Mouse (Mus musculus) embryo, embryonic 9.5 days (tissue): Measurements from ENCODE around the gene Pax4.

Experiments
- DNase-seq: peaks from one replicate; pipeline ENCODE4 v3.0.0-alpha.2; 2017; ENCODE audit errors: extremely low spot score

The Pax4 gene

DNA sequence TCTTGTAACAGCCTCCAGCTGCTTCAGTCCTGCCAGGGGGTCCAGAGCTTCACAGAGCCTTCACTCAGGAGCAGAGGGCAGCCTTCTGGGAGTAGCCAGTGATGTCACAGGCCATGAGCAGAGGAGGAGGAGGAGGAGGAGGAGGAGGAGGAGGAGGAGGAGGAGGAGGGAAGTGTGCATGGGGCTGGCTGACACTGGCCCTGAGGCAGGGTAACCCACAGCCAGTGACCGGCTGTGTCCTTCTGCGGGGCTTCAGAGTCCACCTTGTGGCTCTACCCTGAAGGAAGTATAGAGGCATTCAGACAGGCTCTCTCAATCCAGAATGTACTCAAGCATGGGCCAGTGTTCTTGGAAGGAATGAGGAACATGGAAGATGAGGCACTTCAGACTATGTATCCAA lies at the start of gene Pax4:
Pax4 (minus strand) TSS at position 101 of the 400 bp plus-strand sequence.
- DNase-seq: no peak

DNA sequence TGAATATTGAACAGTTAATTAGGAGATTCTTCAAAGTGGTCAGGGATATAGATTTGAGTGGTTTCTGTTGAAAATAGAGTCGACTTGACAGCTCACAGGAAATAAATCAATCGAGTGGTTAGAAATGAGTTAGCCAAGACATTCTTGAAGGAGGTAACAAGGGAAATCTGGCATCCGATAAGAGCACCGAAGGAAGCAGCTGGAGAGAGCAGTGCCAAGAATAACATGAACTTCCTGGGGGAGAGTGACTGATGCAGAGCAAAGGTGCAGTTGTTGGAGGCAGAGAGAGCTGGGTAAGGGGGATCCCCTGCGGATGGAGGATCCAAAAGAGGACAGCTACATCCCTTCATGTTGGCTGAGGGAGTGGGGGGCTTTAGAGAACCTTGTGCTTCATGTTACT lies 48.7 kb upstream of the Pax4 start:
- DNase-seq: no peak

- DNase-seq: no peak
Observed at GRCm38 (mm10) chr6:28491198-28491597, 42.0 kb upstream of the Pax4 start.

DNA sequence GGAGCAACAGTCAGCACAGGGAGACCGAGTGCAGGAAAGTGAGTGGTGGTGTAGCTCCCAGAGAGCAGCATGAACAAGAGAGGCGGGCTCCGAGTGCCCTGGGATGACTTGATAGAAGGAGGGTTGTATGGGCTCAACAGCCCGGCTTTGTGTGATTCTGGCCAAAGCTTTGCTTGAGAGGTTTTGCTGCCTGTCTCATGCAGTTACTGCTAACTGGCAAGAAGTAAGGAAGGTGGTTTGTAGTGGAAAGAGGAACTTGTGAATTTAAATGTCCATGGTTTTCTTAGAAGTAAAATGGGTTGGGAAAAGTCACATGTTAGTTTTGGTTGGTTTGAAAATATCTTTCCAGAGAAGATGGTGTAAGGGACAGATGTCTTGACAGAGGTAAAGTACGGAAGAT lies 41.5 kb upstream of the Pax4 start:
- no peak for DNase-seq

- DNase-seq: no peak
Observed at GRCm38 (mm10) chr6:28488204-28488851, 39.2 kb upstream of the Pax4 start.

GRCm38 (mm10) chr6:28486905-28487304 lies 37.8 kb upstream of the Pax4 start:
- no peak for DNase-seq

GRCm38 (mm10) chr6:28486471-28486870 lies 37.3 kb upstream of the Pax4 start:
- no peak for DNase-seq

DNA sequence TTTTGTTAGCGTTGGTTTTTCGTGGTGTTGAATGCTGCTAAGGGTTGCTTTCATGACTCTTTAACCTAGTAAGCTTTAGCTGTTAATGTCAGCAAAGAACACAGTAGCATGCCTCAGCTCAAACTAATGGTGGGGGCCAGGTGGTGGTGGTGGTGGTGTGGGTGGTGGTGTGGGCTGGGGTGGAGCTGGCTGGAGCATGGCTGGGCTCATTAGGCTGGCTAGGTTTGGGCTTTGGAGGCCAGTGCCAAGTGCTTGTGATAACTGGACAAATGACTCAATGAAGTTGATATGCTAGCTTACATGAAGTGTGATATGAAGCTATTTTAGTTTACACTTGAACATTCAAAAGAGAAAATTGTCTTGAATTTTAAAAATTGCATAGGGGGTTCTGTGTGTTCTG lies 36.9 kb upstream of the Pax4 start:
- no peak for DNase-seq

DNA sequence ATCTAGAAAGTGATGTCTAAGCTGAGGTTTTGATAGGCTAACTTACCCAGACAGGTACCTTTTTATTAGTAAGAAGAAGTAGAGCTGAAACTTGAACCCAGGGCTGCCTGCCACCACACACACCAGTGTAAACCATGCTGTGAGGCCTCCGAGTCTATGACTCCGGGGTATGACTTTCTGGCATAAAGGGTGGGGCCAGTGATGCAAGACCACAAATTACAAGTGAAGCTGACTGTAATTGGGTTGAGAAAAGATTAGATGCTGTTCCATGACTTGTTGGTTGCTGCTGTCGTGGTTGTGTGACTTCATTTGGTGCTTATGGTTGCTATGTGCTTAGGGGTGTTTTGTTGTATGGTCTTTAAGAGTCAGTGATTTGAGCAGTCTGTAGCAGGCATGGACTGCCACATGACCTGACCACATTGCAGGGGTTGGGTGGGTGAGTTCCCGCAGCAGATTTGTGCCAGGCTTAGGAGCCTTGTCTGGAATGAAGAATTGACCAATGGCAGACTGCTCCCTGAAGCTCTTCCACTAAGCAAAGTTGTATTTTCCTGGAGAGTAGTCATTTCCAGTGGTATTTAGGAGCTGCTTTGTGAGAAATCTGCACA lies 33.7 kb upstream of the Pax4 start:
- DNase-seq: no peak

GRCm38 (mm10) chr6:28480752-28481492 lies 31.8 kb upstream of the Pax4 start:
- DNase-seq: no peak

DNA sequence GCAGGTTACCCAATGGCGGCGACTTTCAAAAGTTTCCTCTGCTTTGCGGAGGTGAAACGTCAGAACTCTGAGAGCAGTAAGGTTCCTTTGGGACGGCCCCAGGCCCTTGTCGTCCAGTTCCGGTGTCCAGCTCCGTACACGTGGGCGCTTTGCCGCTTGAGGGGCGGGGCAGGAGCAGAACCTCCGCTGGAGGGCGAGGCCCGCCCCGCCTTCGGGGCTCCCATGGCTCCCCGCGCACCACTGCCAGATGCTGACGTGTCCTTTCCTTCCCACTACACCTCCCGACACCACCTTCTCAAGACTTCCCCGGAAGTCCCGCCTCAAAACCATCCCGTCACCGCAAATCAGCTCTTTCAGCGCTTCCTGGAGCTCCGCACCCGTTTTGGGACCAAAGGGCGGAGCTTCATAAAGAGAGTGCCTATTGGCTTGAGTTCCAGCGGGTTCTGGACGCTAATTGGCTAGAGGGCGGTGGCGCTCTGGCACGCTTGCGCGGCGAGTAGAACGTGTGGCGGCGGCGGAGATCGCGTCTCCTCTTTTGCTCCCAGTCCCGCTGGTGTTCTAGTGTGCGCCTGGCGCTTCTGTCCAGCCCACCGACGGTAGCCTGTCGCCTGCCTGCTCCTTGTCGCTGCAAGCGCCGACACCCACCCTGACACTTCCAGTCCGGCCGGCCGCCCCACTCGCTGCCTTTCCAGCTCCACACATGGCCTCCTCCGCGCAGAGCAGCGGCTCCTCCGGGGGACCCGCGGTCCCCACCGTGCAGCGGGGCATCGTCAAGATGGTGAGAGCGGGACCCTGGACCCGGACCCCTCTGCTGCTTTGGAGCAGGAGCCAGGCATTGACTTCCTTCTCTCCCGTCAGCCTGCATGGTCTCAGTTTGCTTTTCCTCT lies 31.0 kb upstream of the Pax4 start:
- DNase-seq: peak; percentile 96

GRCm38 (mm10) chr6:28474839-28475238 lies 25.7 kb upstream of the Pax4 start, which contains the start of gene Snd1:
TSS of gene Snd1 (plus strand) at chr6:28475139.
- no peak for DNase-seq

DNA sequence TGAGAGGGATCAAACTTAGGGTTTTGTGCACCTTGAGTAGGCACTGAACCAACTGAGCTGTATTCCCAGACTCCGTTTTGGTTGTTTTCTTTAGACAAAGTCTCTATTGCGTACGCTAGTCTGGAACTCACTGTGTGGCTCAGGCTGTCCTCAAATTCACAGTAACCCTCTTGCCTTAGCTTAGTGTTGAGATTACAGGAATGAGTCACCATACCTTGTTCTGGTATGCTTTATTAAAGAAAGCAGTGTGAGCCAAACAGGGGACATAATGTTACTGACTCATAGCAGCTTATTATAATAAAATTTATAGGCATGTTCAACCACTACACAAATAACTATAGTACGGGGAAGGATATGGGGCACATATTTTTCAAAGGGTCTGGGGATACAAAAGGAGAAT lies 25.1 kb upstream of the Pax4 start:
- no peak for DNase-seq

GRCm38 (mm10) chr6:28471284-28472035 lies 22.3 kb upstream of the Pax4 start:
- DNase-seq: no peak

- no peak for DNase-seq
Observed at GRCm38 (mm10) chr6:28470621-28471020, 21.5 kb upstream of the Pax4 start.

DNA sequence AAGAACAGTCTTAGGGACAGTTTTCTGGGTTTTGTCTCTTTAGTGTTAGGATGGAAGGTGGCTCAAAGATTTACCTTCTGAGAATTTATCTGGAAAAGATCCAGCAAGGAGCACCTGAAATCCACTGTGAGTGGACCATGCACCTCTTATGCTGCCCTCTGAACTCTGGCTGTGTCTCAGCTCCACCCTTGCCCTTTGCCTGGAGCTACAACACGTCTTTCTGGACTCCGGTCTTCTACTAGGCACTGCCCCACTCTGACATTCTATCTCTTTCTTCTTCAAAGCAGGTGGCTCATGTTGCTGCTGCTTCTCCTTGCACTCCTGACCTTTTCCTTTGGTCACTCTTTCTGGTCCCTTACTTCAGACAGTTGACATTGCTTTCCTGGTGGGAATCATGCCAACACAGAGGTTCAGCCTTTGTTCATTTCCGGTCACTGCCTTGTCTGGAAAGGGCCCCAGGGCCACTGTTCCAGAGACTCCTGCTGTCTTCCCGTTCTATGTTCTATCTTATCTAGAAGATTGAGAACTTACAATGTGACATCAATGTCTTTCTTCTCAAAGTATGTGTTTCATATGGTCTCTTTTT lies 21.0 kb upstream of the Pax4 start:
- no peak for DNase-seq

GRCm38 (mm10) chr6:28464630-28465029 lies 15.5 kb upstream of the Pax4 start:
- DNase-seq: peak; percentile 34

DNA sequence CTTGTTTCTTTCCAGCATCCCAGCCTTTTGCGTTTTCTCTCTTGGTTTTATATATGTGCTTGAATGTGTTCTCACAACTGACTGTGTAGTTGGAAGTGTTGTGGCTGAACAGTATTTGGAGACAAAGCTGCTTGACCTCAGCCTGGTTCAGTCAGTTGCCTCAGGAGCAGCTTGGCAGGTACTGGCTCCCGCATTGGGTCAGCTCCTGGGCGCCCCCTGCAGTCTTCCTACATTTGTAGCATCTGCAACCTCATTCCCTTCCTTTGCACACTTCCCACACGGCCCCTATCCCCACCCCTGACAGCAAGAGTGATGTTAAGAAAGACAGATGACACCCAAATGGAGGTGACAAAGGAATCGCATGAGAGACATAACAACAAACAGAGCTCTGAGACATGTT lies 11.4 kb upstream of the Pax4 start:
- peak; percentile 49 for DNase-seq

DNA sequence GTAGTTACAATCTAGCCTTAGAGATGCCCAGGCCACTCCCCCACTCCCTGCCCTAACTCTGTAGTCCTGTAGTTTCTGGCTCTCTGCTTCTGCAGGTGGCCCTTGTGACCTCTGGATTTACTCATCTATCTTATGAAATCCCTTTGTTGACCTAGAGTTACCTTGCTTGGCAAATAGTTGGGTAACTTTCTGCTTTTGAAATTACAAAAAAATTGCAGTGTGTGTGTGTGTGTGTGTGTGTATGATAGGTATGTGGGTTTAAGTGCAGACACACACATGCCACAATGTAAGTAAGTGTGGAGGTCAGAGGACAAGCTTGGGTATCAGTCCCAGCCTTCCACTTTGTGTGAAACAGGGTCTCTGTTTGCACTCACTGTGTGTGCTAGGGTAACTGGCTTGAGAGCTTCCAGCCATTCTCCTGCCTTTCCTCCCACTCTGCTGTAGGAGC lies 10.1 kb upstream of the Pax4 start:
- no peak for DNase-seq

GRCm38 (mm10) chr6:28450977-28451376 lies 1.8 kb upstream of the Pax4 start:
- DNase-seq: no peak

- DNase-seq: no peak
Observed at GRCm38 (mm10) chr6:28450481-28450880, 1.3 kb upstream of the Pax4 start.
